Mouse (Mus musculus) neutrophil, adult 5-6 weeks (primary cell): ENCODE measurements around the gene Fndc11. TPM values are rescaled to one million over a fixed set of nuclear protein-coding genes. Genes with fewer than 3 reads are reported as not detected.

Experiments
- ATAC-seq: fragments of 151-379, 151-347 bp; 2 replicates; pipeline ENCODE4 v1.8.0; 2017; ENCODE audit warnings: mild to moderate bottlenecking, moderate TSS enrichment; ENCODE audit not compliant: insufficient number of reproducible peaks, poor library complexity, low FRiP score, severe bottlenecking; ENCODE audit errors: extremely low read depth
- total RNA-seq: library from RNA; stranded (forward); fragments of 200-1000 nt; gene quantifications from 2 replicates; pipeline ENCODE4 v1.2.3, GENCODE M21; 2017

Gene Fndc11
- total RNA-seq, 1 experiment from 2014 or later: 0.58 TPM

DNA sequence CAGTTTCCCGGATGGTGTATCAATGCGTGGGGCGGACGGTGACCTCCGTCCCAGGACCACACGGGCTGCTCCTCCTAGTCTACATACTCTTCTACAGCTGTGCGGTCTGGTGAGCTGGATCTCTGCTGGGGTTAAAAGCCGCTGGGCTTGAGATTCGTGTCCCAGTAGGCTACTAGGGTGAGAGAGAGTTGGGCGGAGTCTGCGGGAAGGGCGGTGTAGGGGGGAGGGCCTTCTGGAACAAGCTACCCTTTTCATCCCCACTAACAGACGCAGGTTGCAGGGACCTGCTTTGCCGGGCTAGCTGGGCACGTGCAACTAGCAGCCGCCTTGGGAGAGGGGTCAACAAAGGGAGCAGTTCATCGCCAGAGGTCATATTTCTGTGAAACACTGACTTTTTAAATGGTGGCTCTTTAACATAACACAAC, 6.8 kb upstream of the Fndc11 start, which contains the start of gene Srms:
TSS of gene Srms (minus strand) at position 165 of the 425 bp plus-strand sequence.
- peak; percentile 49; the same call in 1 of the 2 replicates for ATAC-seq

- no peak for ATAC-seq
Observed at GRCm38 (mm10) chr2:181216037-181216436, 3.8 kb upstream of the Fndc11 start.

DNA sequence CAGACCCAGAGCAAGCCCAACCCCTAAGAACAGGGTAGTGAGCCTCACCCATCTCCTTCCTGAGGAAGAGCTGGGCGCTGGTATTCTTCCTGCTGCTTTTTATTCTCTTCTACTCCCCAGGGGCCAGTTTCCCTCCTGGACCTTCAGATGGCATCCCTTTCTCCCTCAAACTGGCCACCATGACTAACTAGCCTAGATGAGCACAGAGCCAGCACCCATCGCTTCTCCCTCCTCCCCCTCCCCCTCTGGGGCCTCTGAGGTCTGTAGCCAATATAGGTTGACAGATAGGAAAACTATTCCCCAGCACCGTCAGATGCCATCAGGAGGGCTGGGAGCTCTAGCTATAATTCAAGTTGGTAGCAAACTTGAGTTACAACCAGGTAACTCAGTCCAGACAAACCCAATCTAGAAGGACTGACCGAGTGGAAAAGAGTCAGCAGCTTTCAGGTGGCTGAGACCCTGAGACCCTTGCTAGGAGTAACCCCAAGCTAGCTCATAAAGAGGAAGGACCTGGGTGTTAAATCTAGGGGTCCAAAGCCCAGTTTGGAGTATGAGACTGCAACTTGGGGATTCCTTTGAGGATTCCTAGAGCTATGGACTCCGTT, 830 bp upstream of the Fndc11 start:
- ATAC-seq: no peak

DNA sequence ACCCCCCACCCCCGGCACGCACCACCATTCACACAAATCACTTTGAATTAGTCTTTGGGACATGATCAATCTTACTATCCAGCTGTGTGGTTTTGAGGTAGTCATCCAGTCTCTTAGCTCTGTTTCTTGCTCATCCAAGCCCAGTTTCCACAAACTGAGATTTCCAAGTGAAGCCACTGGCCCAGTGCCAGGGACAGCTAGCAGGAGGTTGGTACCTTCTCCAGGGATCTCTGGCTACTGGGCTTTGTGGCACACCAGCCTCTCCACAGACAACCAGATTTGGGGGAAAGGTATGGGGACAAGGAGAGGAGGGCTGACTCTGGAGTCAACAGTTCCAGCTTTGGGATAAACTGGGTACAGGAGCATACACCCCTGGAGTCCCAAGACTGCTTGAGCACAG, 548 bp downstream of the Fndc11 start:
- ATAC-seq: no peak

DNA sequence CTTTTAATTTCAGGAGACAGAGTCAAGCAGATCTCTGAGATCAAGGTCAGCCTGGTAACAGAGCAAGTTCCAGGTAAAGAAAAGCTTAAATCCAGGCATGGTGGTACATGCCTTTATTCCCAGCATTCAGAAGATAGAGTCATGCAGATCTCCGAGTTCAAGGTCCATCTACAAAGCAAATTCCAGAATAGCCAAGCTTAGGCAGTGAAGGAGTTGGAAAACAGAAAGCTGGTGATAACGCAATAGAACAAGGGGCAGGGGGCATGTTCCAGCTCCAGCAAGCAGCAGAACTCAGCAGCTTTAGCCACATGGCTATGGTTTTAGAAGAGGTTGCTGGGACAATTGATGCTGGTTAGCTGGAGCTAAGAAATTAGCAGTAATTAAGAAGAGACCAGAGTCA, 5.2 kb downstream of the Fndc11 start:
- ATAC-seq: no peak

- no peak for ATAC-seq
Observed at GRCm38 (mm10) chr2:181227122-181227521, 7.3 kb downstream of the Fndc11 start.

DNA sequence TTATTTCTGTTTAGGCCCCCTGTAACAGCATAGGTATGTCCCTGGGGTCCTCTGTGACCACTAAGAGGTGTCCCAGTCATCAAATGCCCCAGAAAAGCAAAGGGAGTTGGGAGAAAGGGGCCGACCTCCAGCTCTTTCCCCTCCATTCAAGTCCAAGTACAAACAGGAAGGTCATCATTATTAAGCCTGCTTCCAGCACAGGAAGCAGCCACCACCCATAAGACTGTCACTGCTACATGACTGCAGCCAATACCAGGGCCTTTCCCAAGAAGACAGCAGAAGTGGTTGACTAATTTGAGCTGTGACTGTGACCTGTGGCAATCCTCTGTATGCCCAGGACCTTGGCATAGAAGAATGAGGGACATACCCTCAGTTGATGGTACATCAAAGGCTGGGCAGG, 8.5 kb downstream of the Fndc11 start:
- no peak for ATAC-seq

GRCm38 (mm10) chr2:181231171-181231570, 11.4 kb downstream of the Fndc11 start:
- no peak for ATAC-seq

DNA sequence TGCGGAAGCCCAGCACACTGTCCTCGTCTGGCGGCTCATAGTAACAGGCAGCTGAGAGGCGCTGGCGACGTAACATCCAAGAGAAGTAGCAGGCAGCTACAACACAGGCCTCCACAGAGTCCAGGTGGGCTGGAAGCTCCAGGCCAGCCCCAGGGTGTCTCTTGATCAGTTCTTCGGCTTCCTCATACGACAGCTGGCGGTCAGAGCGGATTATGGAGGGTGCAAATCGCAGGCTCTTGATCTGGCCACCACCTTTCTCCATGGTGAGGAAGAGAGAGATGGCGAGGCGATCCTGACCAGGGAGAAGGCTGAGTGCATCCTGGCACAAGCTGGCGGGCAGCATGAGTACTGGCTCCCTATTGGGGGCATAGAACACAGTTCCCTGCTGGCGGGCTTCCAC, 13.6 kb downstream of the Fndc11 start:
- ATAC-seq: no peak

DNA sequence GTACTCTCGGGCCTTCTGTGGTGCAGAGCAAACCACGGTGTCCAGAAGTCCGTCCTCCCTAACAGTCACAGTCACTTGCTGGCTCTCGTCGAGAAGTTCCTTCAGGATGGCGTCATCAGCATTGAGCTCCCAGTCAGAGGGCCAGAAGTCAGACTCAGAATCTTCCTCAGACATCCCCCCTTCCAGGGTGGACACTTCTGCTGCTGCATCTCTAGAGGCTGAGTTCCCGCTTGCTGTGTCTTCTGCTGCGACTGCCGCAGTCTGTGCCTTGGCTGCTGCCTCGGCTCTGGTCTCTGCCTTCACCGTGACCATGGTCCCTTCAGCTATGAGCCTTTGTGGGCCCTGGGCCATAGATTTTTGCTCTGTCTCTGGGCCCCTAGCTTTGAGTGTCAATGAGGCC, 14.9 kb downstream of the Fndc11 start:
- ATAC-seq: no peak

- ATAC-seq: no peak
Observed at GRCm38 (mm10) chr2:181235681-181236566, 16.1 kb downstream of the Fndc11 start.

DNA sequence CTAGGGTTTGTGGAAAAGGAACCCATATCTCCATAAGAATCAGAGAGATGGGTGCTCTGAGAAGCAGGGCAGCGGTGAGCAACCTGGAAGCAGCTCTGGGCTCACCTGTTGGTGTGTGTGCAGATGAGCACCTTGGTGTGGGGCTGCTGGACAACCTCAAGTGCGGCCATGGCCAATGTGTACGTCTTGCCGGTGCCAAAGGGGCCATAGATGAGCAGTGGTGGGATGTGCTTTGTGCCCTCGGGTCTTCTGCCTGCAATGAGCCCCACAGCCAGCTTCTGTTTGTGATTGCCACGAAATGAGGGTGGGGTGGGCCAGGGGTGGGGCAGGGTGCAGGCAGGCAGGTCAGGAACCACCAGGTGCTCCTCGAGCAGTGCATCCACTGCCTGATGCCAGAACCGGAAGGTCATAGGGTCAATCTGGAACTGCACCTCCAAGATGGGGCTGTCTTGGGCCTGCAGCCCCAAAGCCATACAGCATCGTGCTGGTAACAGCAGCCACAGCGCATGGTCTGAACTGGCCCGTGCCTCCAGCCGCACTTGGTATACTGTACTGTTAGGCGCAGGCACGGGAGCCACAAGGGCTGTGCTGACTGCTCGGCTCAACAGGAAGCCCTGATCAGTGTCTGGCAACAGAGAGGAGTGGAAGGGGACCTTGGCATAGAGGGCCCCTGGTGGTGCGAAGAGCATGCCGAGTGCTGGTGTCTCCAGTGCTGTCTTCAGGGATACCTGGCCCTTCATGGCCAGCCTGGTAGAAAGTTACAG, 17.6 kb downstream of the Fndc11 start:
- ATAC-seq: no peak

GRCm38 (mm10) chr2:181238091-181238610, 18.3 kb downstream of the Fndc11 start:
- no peak for ATAC-seq

GRCm38 (mm10) chr2:181238861-181239260, 19.0 kb downstream of the Fndc11 start:
- ATAC-seq: no peak

DNA sequence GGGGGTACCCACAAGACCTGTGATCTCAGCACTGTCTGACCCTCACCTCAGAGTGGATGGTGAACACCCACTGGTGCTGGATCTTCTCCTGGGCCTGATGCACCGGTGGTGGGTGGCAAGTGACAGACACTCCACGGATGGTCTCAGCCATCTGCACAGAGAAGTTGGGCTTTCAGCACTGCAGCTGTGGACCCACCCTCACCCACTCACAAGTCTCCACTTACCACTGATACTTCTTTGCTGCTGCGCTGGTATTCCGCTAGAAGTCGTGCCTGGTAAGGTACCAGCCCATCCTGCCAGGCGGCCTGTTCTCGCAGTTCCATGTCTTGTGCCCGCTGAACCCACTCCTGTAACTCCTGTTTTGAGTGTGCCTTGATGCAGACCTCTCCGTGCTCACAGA, 19.4 kb downstream of the Fndc11 start:
- no peak for ATAC-seq

DNA sequence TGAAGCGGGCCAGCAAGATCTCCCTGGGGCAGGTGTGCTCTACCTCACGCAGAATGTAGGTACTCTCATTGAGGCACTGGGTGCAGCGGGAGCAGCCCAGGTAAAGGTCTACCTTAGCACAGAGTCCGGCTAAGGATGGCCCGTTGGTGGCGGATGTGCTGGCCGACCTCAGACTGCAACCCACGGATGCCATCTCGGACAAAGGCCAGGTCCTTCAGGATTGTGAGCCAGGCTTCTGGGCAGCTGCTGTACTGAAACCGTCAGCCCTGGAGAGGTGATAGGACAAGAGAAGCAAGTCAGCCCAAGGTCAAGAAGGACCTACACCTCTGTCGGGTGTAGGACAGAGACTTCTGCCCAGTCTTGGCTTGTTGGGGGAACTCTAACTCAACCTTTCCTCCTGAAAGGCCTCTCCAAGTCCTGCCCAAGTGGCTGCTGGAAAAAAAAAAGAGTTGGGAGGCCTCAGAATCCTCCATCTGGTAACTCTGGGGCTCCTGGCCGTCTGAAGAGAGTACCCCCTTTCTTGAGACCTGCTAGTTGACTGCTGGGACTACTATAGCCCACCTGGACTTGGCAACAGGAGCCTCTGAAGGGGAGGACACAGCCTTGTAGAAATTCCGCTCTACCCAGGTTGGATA, 21.1 kb downstream of the Fndc11 start:
- no peak for ATAC-seq

DNA sequence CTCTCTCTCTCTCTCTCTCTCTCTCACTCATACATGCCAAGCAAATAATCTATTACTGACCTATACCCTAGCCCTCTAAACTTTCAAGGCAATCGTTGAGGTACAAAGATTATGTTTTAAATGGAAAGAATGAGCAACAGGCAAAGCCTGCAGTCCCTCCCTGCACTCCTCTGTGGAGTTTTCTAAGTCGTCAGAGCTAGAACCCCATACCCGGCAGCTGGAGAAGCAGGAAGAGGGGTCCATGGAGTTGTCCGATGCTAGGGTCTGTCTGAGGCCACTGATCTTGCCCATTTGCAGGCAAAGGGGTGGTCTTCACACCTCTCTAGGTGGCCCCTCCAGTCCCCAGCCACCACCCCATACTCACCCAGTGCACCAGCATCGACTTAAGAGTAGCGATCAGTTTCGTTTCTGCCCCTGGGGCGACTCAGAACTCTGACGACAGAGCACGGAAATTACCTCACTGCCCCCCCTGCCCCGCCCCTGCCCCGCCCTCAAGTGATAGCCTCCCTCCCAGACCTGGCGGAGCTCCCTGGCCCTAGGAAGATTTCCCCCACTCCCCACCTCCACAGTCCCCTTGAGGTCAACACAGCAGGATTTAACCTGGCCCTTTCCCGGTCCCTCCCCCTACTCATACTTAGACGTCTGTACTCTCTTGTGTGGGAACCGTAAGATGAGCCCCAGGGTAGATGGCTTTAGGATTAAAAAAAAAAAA, 21.9 kb downstream of the Fndc11 start, which contains the start of gene Helz2:
TSS of gene Helz2 (minus strand) at position 426 of the 712 bp plus-strand sequence.
- peak; percentile 71 for ATAC-seq

DNA sequence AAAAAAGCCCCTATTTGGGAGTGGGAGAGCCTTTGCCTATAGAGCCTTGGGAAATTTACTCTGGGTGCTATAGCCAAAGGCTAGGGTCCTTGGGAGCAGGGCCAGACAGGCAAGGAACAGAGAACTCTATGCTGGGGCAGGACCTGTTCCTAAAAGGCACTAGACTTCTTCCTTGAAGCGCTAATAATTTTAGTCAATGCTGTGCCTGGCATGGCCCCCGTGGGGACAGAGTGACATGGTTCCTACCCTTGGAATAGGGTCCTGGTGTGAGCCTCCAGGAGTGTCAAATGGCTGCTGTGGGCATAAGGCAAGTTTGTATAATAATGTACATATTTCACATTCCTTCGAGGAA, 22.5 kb downstream of the Fndc11 start:
- ATAC-seq: no peak
